Mouse (Mus musculus): ENCODE data around the gene Cyld. TPM values are rescaled to one million over a fixed set of nuclear protein-coding genes. Genes with fewer than 3 reads are reported as not detected.

The Cyld gene
- total RNA-seq, 2 experiments from 2014 or later = 73.8 to 85.9 TPM

- intact Hi-C loops (cut with DNase I) = no loop called here
- DNase-seq (ENCODE audit: low spot score in 2 of 2) = no peak
Observed at GRCm38 (mm10) chr8:88683656-88684289, 13.1 kb upstream of the Cyld start.

GRCm38 (mm10) chr8:88686226-88686905 lies 10.5 kb upstream of the Cyld start:
- intact Hi-C loops (cut with DNase I) = no loop called here
- no peak for DNase-seq (ENCODE audit: low spot score in 2 of 2)

GRCm38 (mm10) chr8:88686906-88687235 lies 10.0 kb upstream of the Cyld start:
- DNase-seq (ENCODE audit: low spot score in 2 of 2) = no peak
- intact Hi-C loops (cut with DNase I) = no loop called here

DNA sequence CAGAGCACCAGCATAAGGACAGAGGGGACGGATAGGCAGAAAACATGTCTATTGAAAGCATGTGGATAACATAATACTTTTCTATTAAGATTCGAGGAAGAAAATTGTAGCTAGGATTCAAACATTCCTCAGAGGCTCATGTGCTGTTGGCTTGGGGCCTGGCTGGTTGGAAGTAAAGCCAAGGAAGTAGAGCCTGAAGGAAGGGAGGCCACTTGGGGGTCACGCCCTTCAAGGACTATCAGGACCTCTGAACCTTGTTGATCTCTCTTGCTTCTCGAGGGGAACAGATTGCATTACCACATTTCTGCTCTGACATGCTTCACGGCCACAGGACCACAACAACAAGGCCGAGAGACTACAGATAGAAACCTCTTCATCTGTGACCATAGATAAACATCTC lies 7.7 kb upstream of the Cyld start:
- intact Hi-C loops (cut with DNase I) = no loop called here
- peak in 1 of 2 experiments; percentile 2 for DNase-seq (ENCODE audit: low spot score in 2 of 2)

- DNase-seq (ENCODE audit: low spot score in 2 of 2) = peak in 1 of 2 experiments; percentile 1
- intact Hi-C loops (cut with DNase I) = no loop called here
Observed at GRCm38 (mm10) chr8:88689891-88690290, 6.9 kb upstream of the Cyld start.

- DNase-seq (ENCODE audit: low spot score in 2 of 2) = peak in 1 of 2 experiments; percentile 2
- intact Hi-C loops (cut with DNase I) = no loop called here
Observed at GRCm38 (mm10) chr8:88691342-88691948, 5.4 kb upstream of the Cyld start.

- intact Hi-C loops (cut with DNase I) = no loop called here
- DNase-seq (ENCODE audit: low spot score in 2 of 2) = no peak
Observed at GRCm38 (mm10) chr8:88691961-88692360, 4.9 kb upstream of the Cyld start.

DNA sequence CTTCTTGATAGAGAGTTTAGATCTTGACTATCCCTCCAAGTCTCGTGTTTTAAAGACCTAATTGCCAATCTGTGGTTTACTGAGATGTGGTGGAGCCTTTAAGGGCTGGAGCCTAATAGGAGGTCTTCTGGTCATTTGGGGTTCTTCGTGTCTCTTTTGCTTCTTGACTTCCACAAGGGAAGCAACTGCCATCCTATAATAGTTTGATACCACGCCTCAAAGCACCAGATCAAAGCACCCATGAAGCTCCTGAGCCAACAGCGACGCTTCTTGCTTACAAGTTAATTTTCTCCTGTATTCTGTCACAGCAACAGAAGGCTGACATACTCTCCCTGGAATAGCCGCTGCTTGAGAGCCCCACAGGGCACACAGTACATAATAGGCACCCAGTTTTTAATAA lies 4.0 kb upstream of the Cyld start:
- intact Hi-C loops (cut with DNase I) = no loop called here
- DNase-seq (ENCODE audit: low spot score in 2 of 2) = no peak

DNA sequence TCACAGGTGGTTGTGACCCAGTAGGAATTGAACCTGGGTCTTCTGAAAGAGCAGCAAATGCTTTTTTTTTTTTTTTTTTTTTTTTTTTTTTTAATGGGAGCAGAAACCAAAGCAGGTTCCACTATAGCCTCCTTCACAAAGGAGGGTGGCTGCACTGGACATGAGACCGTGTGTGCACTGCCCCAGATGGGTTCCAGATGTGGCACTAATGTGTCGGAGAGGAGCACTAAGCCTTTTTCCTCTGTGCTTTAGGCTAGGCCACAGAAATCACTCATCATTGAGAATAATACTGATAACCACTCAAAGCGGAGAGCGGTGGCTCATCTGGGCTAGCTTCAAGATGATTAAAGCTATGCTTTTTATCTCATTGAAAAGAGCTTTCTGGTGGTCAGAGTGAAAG lies 3.5 kb upstream of the Cyld start:
- intact Hi-C loops (cut with DNase I) = no loop called here
- no peak for DNase-seq (ENCODE audit: low spot score in 2 of 2)

- intact Hi-C loops (cut with DNase I) = no loop called here
- no peak for DNase-seq (ENCODE audit: low spot score in 2 of 2)
Observed at GRCm38 (mm10) chr8:88694291-88694690, 2.5 kb upstream of the Cyld start.

DNA sequence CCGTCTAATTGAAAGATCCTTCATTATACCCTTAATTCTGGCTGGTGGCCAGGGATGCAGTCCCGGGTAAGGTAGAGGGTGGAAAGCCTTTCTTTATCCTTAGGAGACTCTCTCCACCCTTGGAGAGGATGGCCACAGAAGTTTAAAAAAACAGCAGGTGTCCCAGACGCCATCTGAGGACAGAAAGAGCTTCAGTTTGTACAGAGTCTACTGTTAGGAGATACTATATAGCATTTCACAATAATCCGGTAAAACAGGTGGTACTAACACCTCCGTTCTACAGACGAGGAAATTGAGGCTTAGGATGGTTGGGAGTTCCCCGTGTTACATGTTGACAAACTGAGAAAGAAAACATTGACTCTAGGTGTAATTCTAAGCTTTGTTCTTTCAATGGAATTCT lies 600 bp upstream of the Cyld start:
- DNase-seq (ENCODE audit: low spot score in 2 of 2) = no peak
- intact Hi-C loops (cut with DNase I) = loop anchor here (5.0 kb wide), 1 partner anchor 334 kb away; the partner anchor contains the start of gene Brd7

- peak; percentile 22 to 26 for DNase-seq (ENCODE audit: low spot score in 2 of 2)
- intact Hi-C loops (cut with DNase I) = loop anchor here (5.0 kb wide), 1 partner anchor 335 kb away; the partner anchor contains the start of gene Brd7
Observed at GRCm38 (mm10) chr8:88697642-88698031, 809 bp downstream of the Cyld start.

- intact Hi-C loops (cut with DNase I) = loop anchor here (5.0 kb wide), 1 partner anchor 336 kb away; the partner anchor contains the start of gene Brd7
- DNase-seq (ENCODE audit: low spot score in 2 of 2) = no peak
Observed at GRCm38 (mm10) chr8:88698048-88698447, 1.2 kb downstream of the Cyld start.

DNA sequence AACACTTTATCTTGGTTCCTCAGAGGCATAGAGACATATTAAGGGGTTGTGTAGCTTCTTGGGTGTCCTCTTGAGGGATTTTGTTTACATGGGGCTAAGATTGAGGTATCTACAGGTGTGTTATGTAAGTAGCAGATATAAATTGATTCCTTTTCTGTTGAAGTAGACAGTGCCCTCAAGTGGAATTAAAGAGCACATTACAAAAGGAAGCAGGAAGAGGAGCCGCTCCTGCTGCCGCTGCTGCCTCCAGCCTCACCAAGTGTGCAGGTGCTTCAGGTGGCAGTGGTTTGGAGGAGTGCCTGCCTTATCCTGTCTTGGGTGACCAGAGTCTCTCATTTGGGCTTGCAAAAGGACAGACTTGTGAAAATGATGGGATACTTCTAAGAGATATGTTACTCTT lies 4.8 kb downstream of the Cyld start:
- intact Hi-C loops (cut with DNase I) = loop anchor here (2.0 kb wide), 1 partner anchor 75 kb away; no protein-coding TSS in a partner anchor
- DNase-seq (ENCODE audit: low spot score in 2 of 2) = peak in 1 of 2 experiments; percentile 46

GRCm38 (mm10) chr8:88702816-88703215 lies 6.0 kb downstream of the Cyld start:
- intact Hi-C loops (cut with DNase I) = no loop called here
- DNase-seq (ENCODE audit: low spot score in 2 of 2) = no peak

GRCm38 (mm10) chr8:88723256-88723963 lies 26.6 kb downstream of the Cyld start:
- intact Hi-C loops (cut with DNase I) = loop anchor here (10.0 kb wide), 1 partner anchor 369 kb away; no protein-coding TSS in a partner anchor
- no peak for DNase-seq (ENCODE audit: low spot score in 2 of 2)

DNA sequence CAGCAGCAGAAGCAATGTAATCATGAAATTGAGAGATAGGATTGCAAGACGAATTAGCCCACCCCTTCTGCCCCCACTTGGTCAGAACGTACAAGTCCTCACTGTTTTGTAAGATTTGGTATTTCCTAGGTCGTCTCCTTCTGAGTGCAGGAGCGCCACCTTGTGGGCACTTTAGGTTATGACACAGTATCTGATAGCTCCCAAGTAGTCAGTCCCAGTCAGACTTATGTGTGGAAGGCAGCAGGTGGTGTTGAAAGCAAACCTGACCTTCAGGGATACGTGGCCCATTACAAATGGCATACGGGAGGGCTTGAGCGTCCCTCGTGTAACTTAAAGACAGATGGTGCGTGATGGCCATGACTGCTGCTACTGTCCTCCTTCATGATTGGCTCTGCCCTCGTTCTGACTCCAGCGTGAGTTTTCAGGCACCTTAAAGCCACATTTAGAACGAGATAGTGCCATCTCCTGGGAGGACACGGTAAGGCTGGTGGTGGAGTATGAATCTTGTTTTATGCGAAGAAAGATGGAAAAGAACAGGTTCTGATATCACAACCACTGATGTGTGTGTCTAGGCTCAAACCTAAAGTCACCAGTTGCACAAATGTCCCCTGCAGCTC lies 58.5 kb downstream of the Cyld start:
- intact Hi-C loops (cut with DNase I) = loop anchor here (10.0 kb wide), 3 partner anchors 230 to 1030 kb away; partner anchors contain the start of genes Adcy7 and Nkd1
- peak; percentile 94 for DNase-seq (ENCODE audit: low spot score in 2 of 2)

DNA sequence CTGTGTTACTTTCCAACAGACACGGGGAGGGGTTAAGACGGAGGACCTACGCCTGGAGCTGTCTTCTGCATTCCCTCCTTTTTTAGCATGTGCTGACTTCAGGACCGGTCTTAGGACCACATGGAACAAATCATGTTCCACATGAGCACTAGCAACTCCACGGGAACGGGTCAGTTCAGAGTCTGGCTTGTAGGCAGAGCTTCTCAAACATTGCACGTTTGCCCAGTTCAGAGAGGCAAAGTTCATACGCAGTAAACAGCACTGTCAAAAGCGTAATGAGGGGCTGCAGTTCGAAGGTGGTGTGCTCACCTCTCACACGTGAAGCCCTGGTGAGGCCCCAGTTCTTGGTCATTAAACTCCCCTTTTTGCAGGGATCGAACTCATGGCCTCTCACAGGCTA lies 65.2 kb downstream of the Cyld start:
- intact Hi-C loops (cut with DNase I) = no loop called here
- DNase-seq (ENCODE audit: low spot score in 2 of 2) = no peak

- DNase-seq (ENCODE audit: low spot score in 2 of 2) = no peak
- intact Hi-C loops (cut with DNase I) = no loop called here
Observed at GRCm38 (mm10) chr8:88771241-88771640, 74.4 kb downstream of the Cyld start.

Data from left cerebral cortex, postnatal 14 days (tissue).